Mouse (Mus musculus) embryo, embryonic 10.5 days (tissue): ENCODE measurements around the gene Vmn1r139.
"Not testable (repeated sequence)": the region's sequence is repeated elsewhere in the genome, so short reads cannot be mapped to it uniquely, and the experiment has no call there.

Experiments
- DNase-seq: peaks from one replicate; pipeline ENCODE4 v3.0.0-alpha.2; 2015; ENCODE audit warnings: low spot score

Gene Vmn1r139

GRCm38 (mm10) chr7:22068757-22069156, at the start of gene Vmn1r139:
TSS of gene Vmn1r139 (plus strand) at chr7:22069057.
- DNase-seq, result not testable (repeated sequence)

DNA sequence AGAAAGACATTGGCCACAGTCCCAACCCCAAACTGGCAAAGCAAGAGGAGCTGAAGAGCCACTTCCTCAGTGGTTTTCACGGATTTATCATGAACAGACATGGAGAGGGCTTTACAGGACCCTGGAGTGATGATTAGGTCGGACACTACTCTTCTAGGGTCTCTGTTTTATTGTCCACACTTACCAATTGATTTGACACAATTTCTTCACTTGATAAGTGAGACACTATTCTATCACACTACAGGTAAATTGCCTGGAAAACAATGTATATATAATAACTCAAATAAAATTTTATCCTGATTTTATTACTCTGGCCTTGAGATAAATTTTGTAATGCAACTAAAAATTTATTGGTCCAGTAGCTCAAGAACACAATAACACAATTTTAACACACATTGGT, 40.1 kb upstream of the Vmn1r139 start, which contains the start of gene Vmn1r138:
TSS of gene Vmn1r138 (minus strand) at position 101 of the 400 bp plus-strand sequence.
- DNase-seq, result not testable (repeated sequence)

DNA sequence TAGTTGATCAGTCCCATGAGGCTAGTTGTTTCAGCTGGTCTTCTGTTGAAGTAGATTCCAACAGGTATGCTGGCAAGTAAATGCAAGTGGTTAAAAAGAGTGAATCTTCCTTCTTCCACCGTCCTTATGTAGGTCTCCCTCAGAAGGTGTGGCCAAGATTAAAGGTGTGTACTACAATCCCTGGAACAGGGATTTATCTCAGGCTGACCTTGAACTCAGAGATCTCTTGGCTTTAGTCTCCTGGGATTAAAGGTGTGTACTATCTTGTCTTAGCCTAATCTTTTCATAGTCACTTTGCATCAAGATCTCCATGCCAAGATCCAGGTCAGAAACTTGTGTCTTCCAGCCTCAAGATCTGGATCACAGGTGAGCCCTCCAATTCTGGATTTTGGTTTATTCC, 12.7 kb upstream of the Vmn1r139 start, which contains the start of gene Gm6176:
TSS of gene Gm6176 (minus strand) at position 101 of the 400 bp plus-strand sequence.
- DNase-seq, result not testable (repeated sequence)

DNA sequence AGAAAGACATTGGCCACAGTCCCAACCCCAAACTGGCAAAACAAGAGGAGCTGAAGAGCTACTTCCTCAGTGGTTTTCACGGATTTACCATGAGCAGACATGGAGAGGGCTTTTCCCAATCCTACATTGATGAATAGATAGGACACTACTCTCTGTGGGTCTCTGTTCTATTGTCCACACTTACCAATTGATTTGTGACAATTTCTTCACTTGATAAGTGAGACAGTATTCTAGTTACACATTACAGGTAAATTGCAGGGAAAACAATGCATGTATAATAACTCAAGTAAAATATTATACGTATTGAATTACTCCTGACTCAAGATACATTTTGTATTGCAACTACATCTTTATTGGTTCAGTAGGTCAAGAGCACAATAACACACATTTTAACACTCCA, 49.3 kb downstream of the Vmn1r139 start, which contains the start of gene Gm16451:
TSS of gene Gm16451 (minus strand) at position 101 of the 400 bp plus-strand sequence.
- DNase-seq, result not testable (repeated sequence)

DNA sequence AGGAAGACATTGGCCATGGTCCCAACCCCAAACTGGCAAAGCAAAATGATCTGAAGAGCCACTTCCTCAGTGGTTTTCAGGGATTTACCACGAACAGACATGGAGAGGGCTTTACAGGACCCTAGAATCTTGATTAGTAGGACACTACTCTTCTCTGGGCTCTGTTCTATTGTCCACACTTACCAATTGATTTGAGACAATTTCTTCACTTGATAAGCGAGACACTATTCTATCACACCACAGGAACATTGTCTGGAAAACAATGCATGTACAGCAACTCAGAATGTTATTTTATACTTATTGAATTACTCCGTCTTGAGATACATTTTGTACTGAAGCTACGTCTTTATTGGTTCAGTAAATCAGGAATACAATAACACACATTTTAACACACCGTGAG, 65.8 kb downstream of the Vmn1r139 start, which contains the start of gene Gm10666:
TSS of gene Gm10666 (minus strand) at position 101 of the 400 bp plus-strand sequence.
- not testable (repeated sequence) for DNase-seq
